Mouse (Mus musculus) gastrocnemius, adult 18-20 months (tissue): ENCODE data around the gene Pex11b. TPM values are rescaled to one million over a fixed set of nuclear protein-coding genes. Genes with fewer than 3 reads are reported as not detected.
A peak's percentile ranks its signal among the peaks of the same experiment; 100 is the strongest.
"Not testable (repeated sequence)": the region's sequence is repeated elsewhere in the genome, so short reads cannot be mapped to it uniquely, and the experiment has no call there.

Source experiments
- DNase-seq: peaks from one replicate; pipeline ENCODE4 v3.0.0; 2021; ENCODE audit warnings: low spot score
- long read RNA-seq, 2 experiments: library from polyadenylated mRNA; stranded (forward); transcript quantifications; one replicate each; pipeline ENCODE4 v2.0.0; 2021
- total RNA-seq, 2 experiments: library from RNA; stranded (reverse); gene quantifications; 2 replicates each; pipeline ENCODE4 v1.2.3; 2021

Gene Pex11b
- total RNA-seq, result 10 to 100 TPM; 27.9 to 28.6 TPM
- long read RNA-seq, experiment 1, transcript Pex11b-201 (5 exons, 1,122 nt), result minor isoform, 9 of 59 reads
- long read RNA-seq, experiment 1, transcript Pex11b-202 (4 exons, 2,424 nt), result major isoform, 32 of 59 reads
- long read RNA-seq, experiment 1, partial matches to known transcripts, result 6 of 59 reads
- long read RNA-seq, experiment 1, other reads (novel, unspliced or antisense), result 7 of 59 reads
- long read RNA-seq, experiment 2, transcript Pex11b-201 (5 exons, 1,122 nt), result minor isoform, 11 of 54 reads
- long read RNA-seq, experiment 2, transcript Pex11b-202 (4 exons, 2,424 nt), result major isoform, 30 of 54 reads
- long read RNA-seq, experiment 2, partial matches to known transcripts, result 5 of 54 reads
- long read RNA-seq, experiment 2, other reads (novel, unspliced or antisense), result 3 of 54 reads

DNA sequence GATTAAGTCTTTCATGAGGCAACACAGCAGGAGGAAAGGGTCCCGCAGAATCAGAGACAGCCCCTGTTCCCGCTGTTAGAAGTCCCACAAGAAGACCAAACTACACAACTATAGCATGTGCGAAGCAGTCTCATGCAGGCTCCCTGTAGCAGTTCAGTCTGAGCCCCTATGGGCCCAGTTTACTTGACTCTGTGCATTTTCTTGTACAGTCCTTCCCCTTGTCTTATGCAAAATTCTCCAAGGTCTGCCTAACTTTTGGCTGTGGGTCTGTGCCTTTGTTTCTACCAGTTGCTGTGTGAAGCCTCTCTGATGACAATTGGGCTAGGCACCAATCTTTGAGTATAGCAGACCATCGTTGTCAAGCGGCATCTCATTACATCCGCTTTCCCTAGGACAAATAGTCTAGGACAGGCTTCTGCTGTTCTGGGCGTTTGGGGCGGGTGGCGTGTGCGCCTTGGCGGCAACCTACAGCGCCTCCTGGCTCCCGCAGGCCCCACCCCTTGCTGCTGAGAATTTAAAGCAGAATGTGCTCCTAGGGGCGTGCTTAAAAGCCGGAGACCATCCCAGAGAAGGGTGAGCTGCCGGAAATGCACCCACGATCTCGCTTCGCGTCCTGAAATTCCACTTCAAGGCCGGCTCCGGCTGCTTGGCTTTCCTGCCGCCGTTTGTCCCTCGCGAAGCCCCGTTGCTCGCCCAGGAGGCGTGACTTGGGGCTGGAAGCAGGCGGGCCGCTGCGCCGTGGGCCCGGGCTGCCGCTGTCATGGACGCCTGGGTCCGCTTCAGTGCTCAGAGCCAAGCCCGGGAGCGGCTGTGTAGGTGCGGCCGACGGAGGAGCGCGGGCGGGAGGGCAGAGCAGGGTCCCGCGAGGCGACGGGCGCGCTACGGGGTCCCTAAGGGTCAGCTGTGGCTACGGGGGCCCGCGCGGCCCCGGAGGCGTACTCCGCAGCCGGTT, at the start of gene Pex11b, which contains the start of gene Gm42957:
Pex11b (plus strand) TSS at position 449 of the 952 bp plus-strand sequence.
Gm42957 (plus strand) TSS at position 547 of the 952 bp plus-strand sequence.
- DNase-seq, result peak; percentile 83

DNA sequence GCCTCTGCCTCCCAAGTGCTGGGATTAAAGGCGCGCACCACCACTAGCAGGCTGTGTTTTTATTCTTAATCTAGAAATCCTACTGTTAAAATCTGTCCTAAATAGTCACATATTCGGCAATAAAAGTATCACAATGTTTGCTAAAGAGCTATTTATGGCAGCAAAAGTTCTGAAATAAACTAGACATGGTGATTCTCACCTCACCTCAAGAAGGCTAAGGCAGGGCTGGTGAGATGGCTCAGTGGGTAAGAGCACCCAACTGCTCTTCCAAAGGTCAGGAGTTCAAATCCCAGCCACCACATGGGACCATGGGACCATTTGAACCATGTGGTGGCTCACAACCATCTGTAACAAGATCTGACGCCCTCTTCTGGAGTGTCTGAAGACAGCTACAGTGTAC, 44.5 kb upstream of the Pex11b start:
- no peak for DNase-seq

DNA sequence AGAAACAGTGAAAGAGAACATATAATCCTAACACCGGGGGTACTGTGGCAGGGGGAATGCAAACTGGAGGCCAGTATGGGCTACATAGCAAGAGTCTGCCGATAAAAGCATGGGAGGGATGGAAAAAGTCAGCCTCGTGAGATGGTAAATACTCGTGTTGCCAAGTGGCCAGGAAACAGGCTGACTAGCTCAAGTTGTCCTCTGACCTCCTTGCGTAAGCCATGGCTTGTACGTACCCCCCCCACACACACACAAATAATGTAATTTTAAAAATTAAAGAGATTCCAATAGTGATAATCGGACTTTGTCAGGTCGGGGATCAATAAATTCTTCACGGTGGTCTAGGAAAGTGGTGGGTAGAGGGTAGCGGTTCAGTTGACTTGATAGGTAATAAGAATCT, 41.8 kb upstream of the Pex11b start:
- peak; percentile 57 for DNase-seq

DNA sequence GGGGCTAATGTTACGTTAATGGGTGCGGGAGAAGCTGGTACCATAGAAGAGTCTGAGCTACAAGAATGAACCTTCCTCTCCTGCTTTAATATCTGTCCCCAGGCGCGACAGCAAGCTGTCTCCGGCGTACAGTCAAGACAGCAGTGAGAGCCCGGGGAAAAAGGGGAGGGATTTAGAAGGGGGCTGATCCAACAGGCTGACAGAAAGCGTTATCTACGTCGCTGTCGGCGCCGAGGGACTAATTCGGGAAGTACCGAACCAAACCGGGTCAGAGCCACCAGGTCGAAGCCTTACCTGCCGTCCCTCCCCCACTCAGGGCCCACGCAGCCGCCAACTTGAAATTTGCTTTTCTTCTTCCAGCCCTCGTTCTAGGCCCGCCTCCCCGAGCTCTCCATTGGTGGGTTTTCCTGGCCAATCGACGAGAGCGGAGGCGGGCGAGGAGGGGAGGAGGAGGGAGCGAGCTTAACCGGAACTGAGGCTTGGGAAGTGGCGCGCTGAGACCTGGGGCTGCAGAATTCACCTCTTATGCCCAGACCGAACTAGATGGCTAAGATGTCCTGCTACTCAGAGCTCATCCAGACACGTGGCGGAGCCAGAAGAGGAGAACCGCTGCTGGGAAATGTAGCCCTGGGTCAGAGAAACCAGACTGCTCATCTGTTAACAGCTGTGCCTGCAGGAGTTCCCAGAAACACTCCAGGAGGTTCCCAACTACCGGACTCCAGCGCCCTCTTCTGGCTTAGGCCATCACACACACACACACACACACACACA, 41.2 kb upstream of the Pex11b start, which contains the start of gene Polr3gl:
Polr3gl (minus strand) TSS at position 392 of the 771 bp plus-strand sequence.
- peak; percentile 96 for DNase-seq

- no peak for DNase-seq
Measured at GRCm38 (mm10) chr3:96594851-96595250, 40.3 kb upstream of the Pex11b start.

DNA sequence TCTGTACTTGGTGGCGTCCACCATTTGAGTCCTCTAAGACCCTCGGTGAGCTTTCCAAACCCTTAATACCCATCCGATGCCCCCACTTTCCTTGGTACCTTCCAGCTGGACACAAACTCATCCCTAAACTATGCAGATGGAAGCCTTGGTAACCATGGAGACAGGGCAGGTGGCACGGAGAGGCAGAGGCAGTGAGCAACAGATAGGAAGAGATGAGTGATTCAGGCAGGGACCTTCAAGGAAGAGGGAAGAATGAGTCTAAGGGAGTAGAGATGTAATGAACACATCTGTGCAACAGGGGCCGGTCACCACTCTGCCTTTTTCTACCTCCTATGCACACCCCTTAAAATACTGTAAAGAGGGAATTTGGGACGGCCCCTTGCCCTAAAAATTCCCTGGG, 39.5 kb upstream of the Pex11b start:
- DNase-seq, result no peak

DNA sequence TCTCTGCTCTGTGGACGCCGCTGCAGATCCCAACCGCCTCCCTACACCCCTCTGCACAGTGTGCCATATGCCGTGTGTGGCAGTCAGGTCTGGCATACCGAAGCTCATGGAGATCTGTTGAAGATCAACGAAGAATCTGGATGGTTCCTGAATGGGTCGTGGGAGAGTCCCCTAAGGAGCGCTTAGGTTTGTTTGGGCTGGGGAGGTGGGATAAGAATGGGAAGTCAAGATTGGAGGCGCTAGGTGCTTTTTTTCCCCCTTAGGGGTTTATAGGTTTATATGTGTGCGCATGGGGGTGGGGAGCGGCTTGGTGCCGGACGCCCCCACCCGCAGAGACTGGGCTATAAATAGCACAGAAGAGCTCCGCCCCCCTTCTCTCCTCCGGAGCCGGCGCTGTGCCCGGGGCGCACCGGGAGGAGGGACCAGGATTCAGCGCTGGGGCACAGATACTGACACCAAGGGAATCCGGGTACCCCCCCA, 38.9 kb upstream of the Pex11b start, which contains the start of gene Ankrd34a:
Ankrd34a (plus strand) TSS at position 409 of the 480 bp plus-strand sequence.
- peak; percentile 66 for DNase-seq

DNA sequence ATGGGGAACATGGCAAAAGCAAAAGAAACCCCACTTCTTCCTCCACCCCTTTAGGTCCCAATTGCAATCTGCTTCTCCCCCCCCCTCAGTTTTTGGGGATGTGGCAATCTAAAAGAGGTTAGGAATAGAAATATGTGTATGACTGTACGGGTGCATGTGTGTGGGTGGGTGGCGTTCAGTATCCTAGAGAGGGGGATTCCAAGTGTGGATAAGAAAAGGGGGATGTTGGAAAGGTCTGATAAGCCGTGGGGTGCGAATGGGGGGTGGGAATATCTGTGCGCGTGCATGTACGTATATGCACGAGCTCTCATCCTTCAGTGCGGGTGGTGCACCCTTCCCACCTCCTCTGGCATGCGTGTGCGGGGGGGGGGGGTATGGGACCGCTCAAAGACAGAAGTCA, 38.3 kb upstream of the Pex11b start:
- no peak for DNase-seq

GRCm38 (mm10) chr3:96597435-96597891, 37.7 kb upstream of the Pex11b start:
- no peak for DNase-seq

DNA sequence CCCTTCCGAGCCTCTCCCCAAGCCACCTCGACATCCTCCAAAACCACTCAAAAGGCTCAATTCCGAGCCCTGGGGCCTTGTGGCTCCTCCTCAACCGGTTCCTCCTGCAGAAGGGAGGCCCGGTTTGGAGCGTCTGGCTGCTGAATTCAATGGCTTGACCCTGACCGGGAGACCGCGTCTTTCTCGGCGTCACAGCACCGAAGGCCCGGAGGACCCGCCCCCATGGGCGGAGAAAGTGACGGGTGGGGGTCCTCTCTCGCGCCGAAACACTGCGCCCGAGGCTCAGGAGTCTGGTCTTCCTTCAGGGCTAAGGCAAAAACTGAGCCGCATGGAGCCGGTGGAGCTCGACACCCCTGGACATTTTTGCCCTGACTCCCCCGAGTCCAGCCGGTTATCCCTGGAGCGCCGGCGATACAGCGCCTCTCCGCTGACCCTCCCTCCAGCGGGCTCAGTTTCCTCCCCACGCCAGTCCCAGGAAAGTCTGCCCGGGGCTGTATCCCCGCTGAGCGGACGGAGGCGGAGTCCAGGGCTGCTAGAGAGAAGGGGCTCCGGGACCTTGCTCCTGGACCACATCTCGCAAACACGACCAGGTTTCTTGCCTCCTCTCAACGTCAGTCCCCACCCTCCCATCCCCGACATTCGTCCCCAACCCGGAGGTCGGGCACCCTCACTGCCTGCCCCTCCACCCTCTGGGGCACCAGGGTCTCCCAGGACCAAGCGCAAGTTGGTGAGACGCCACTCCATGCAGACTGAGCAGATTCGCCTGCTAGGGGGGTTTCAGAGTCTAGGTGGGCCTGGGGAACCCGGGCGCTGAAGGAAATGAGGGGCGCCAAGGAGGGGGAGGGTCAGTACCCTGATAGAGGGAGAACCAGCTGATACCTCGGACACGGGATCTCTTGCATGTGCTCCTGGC, 36.8 kb upstream of the Pex11b start:
- peak; percentile 64 for DNase-seq

DNA sequence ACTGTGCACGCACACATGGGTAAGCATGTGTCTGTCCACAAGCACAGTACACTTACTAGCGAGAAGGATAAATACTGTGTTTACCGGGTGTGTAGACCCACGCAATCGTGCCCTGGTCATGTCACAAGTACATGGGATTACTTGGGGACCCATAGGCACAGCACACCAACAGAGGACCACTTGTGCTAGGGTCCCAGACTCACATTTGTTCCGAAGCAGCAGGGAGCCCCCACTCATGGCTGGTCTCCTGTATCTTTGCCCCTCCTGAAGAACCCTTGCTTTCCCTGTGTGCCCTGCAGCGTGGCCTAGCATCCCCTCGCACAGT, 36.1 kb upstream of the Pex11b start:
- DNase-seq, result no peak

DNA sequence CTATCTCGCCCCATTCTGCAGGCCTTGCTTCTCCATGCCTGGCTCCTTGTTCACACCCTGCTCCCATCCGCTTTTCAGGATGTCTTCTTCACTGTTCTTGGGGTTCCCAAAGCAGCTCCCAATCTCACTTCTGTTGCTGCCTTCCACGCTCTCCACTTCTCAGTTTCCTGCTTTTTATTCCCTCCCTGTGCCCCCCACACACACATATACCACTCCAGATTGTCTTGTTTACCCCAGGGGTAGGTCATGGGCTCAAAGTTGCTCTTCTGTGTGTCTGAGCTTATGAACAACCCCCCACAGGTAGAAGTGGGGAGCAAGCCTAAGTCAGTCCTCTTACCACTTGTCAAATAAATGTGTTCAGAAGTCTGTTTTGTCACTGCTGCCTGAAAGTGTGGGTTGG, 35.8 kb upstream of the Pex11b start:
- no peak for DNase-seq

DNA sequence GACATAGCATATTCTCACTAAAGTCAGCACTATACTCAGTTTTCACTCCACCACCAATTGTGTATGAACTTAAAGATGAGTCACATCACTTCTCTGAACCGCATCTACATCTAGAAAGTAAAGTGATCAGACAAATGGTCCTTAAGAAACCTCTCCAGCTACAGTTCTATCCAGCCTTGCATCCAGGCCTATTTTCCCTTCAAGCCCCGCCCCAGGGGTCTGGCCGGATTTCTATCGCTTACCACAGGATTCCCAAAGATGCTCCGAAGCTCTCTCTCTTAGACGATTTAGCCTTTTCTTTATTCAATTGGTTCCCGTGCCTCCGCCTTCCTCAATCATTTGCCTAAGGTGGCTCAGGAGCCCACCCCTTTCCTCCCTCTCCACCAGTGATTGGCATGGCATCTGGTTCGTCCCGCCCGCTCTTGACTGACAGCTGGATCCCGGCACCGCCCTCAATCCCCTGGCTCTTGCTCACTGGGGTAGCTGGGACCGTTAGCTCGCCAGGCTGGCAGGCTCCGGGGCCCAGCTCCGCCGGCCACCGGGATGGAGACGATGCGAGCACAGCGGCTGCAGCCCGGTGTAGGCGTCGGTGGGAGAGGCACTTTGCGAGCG, 34.4 kb upstream of the Pex11b start, which contains the start of gene Lix1l:
Lix1l (plus strand) TSS at position 511 of the 612 bp plus-strand sequence.
- peak; percentile 96 for DNase-seq

GRCm38 (mm10) chr3:96601251-96601787, 33.9 kb upstream of the Pex11b start:
- DNase-seq, result peak; percentile 63

DNA sequence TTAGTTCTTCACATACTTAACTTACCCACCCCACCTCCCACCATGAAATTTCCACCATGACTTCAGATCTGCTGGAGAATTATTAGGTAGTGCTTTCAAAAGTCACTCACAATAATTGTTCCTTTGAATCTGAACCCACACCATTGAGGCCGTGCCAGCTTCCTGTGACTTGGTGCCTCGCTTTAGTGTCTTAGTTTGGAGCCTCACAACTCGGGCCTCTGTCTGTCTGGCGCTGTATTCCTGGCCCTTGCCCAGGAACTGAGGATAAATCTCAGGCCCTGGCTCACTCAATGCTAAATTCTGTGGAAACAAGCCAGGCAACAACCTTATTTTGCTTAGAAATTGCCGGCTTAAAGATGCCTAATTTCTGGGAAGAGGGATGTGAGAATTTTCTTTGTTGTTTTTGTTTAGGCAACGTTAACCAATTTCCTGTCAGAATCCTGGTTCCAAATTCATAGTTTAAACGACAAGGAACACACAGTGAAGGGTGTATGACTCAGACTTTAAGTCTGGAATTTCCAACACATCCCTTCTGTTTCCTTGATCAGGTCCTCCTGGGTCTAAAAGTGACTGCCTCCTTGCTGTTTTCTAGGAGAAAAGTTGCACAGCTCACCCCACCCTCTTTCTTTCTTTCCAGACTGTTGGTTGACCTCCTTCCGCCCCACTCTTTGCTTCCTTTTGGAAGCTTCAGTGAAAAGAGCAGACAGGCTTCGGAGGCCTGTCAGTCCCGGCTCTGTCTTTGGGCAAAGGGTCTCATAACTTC, 33.1 kb upstream of the Pex11b start:
- no peak for DNase-seq

DNA sequence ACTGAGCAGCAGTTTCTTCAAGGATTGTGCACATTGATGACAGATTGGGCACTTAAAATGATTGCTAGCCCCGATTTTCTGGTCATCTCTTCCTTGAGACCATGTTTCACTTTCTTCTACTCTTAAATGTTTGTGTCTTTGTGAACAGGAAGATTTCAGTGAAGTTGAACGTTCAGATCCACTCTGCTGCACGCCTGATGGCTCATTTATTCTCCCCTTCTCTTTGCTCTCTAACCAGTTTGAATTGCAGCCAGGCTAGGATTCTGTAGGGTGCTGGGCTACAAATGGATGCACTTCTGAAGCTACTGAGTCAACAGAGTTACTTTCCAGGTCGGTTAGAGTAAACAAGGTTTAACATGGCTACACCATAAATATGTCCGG, 32.5 kb upstream of the Pex11b start:
- DNase-seq, result no peak

DNA sequence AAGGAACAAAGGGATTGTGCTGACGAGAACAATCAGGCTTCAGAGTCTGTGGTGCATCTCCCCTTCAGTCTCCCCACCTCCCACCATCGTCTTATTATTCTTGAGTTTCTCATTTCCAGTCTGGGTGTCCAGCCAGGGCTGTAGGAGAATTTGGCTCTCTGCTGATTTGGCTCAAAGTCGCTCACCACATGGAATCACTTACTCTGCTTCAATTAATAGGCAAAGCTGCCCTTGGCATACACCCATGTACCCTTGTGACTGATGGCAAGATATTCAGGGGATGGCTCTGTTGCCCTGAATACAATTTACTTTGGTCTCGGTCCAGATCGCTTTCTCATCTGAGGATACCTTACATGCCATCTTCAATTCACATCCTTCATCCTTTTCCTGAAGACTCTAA, 31.9 kb upstream of the Pex11b start:
- DNase-seq, result no peak

GRCm38 (mm10) chr3:96606007-96606406, 29.2 kb upstream of the Pex11b start:
- DNase-seq, result not testable (repeated sequence)
